Mouse (Mus musculus): ENCODE data around the gene Bad.

- TF ChIP-seq CTCF (IDR thresholded peaks at IDR 0.05; ENCODE audit: extremely low read depth, insufficient read depth, low read length) = peak; percentile 85
- no peak for TF ChIP-seq POLR2A (IDR thresholded peaks at IDR 0.05; ENCODE audit: extremely low read depth, insufficient read depth, low read length)
Observed at GRCm38 (mm10) chr19:6924461-6925306, 17.0 kb upstream of the Bad start.
